Mouse (Mus musculus) inflammation-experienced regulatory T-cells, adult 6 months (primary cell): ENCODE results near the gene Sval1. TPM values are rescaled to one million over a fixed set of nuclear protein-coding genes. Genes with fewer than 3 reads are reported as not detected.

ENCODE experiments used
- ATAC-seq: one replicate; pipeline ENCODE4 v1.8.0; 2017
- polyA plus RNA-seq, 3 experiments: library from polyadenylated mRNA; unstranded; fragments of 100-300 nt; shearing (Covaris generic); gene quantifications; one replicate each; pipeline ENCODE4 v1.2.1; 2017

Gene Sval1
- polyA plus RNA-seq, result not detected

- ATAC-seq, result no peak
Measured at GRCm38 (mm10) chr6:41951330-41951729, at the start of gene Sval1. Gene Sval1, plus strand, starts transcription at chr6:41951630.

- no peak for ATAC-seq
Measured at GRCm38 (mm10) chr6:41911625-41912024, 39.8 kb upstream of the Sval1 start.

- no peak for ATAC-seq
Measured at GRCm38 (mm10) chr6:41914883-41915282, 36.5 kb upstream of the Sval1 start.

GRCm38 (mm10) chr6:41967840-41968239, 16.4 kb downstream of the Sval1 start, which contains the start of gene Sval3:
Gene Sval3, plus strand, starts transcription at chr6:41968140.
- ATAC-seq, result no peak

Other genes starting within 250 kb of the Sval1 start
- gene Kel, start 247.3 kb upstream of the Sval1 start, polyA plus RNA-seq, result not detected
- gene Olfr459, start 176.5 kb upstream of the Sval1 start, polyA plus RNA-seq, result not detected
- gene Pip, start 104.1 kb upstream of the Sval1 start, polyA plus RNA-seq, result not detected
- gene Sval2, start 98.6 kb upstream of the Sval1 start, polyA plus RNA-seq, result not detected
- not detected for gene Sval3, start 16.5 kb downstream of the Sval1 start, polyA plus RNA-seq
- not detected for gene Sva, start 86.8 kb downstream of the Sval1 start, polyA plus RNA-seq
- not detected for gene Tas2r139, start 189.3 kb downstream of the Sval1 start, polyA plus RNA-seq